9 mouse cellular contexts compared by ENCODE assay signal in genomic region chr7:13036806-13037205, GRCm38 (mm10). TPM values are rescaled to one million over a fixed set of nuclear protein-coding genes. Genes with fewer than 3 reads are reported as not detected.
DNase-seq lines count a peak whose midpoint lies in the region; ATAC-seq and TF ChIP-seq lines count a peak whose summit lies in the region.
"Had no signal": no experiment of that assay in that cellular context is flagged by ENCODE, and none has a peak within 500 bp of the region (broad histone marks: within the 10 kb centered on the region; RNA-seq: fewer than 3 reads in every experiment).

No protein-coding gene starts in this region.

- 28% methylated on average over 4 of the region's 4 CpGs for WGBS in heart, embryonic 11.5 days (ENCODE audit: insufficient replicate concordance)
- 46% methylated on average over 4 of the region's 4 CpGs for WGBS in forebrain, embryonic 16.5 days
- WGBS in liver, embryonic 16.5 days (ENCODE audit: insufficient replicate concordance), result 19% methylated on average over 4 of the region's 4 CpGs

- no peak for TF ChIP-seq POLR2A in ES-Bruce4 (IDR thresholded peaks at IDR 0.05; ENCODE audit: insufficient read depth, low read length)

- no peak for DNase-seq in heart, postnatal 25 days (ENCODE audit: low spot score)
- no peak for DNase-seq in right cerebral cortex, adult 18-20 months
- no peak for DNase-seq in frontal cortex, postnatal 25 days (ENCODE audit: low spot score in 2 of 2)
- DNase-seq: spleen, adult 18-20 months had no signal

- H3K9ac ChIP-seq in heart, embryonic 11.5 days (ENCODE audit: low read depth, low read length), result peak overlapping the region; percentile 97
- H3K9ac ChIP-seq in ES-Bruce4 (ENCODE audit: low read depth, poor library complexity, severe bottlenecking), result peak overlapping the region; percentile 78
- peak overlapping the region; percentile 98 for H3K9ac ChIP-seq in forebrain, embryonic 16.5 days (replicated peaks; ENCODE audit: low read depth, low read length)
- H3K9ac ChIP-seq in liver, embryonic 16.5 days (ENCODE audit: low read depth, low read length), result peak overlapping the region; percentile 97

- no peak for ATAC-seq in heart, embryonic 11.5 days (replicated peaks; ENCODE audit: insufficient number of reproducible peaks, low FRiP score, low TSS enrichment)
- no peak for ATAC-seq in forebrain, embryonic 16.5 days
- ATAC-seq in liver, embryonic 16.5 days (ENCODE audit: low read depth), result no peak
- ATAC-seq in megakaryocyte-erythroid progenitor cell, adult 5-6 weeks (replicated peaks; ENCODE audit: low FRiP score, low TSS enrichment, poor library complexity, severe bottlenecking), result no peak

- peaks cover 19% of the 10 kb centered on the region for H3K36me3 ChIP-seq in heart, embryonic 11.5 days (ENCODE audit: control insufficient read depth, insufficient read depth, low read length)
- peaks cover 21% of the 10 kb centered on the region for H3K36me3 ChIP-seq in ES-Bruce4 (ENCODE audit: control insufficient read depth, insufficient read depth, low read length, poor library complexity, severe bottlenecking)
- H3K36me3 ChIP-seq in forebrain, embryonic 16.5 days (ENCODE audit: control insufficient read depth, insufficient read depth), result peaks cover 17% of the 10 kb centered on the region
- H3K36me3 ChIP-seq in liver, embryonic 16.5 days (ENCODE audit: control insufficient read depth, insufficient read depth), result peaks cover 20% of the 10 kb centered on the region

- no peak overlapping the region; the same call in 1 of the 2 replicates for H3K27ac ChIP-seq in heart, embryonic 11.5 days (ENCODE audit: low read depth, low read length)
- peak overlapping the region; percentile 55 for H3K27ac ChIP-seq in ES-Bruce4 (ENCODE audit: insufficient read depth, low read length)
- H3K27ac ChIP-seq in forebrain, embryonic 16.5 days (ENCODE audit: low read length), result no peak overlapping the region
- H3K27ac ChIP-seq in liver, embryonic 16.5 days (ENCODE audit: low read length), result peak overlapping the region; percentile 98

- no peaks in the 10 kb centered on the region for H3K27me3 ChIP-seq in heart, embryonic 11.5 days (ENCODE audit: control insufficient read depth, insufficient read depth, low read length)
- H3K27me3 ChIP-seq in ES-Bruce4 (ENCODE audit: control insufficient read depth, insufficient read depth, low read length, poor library complexity, severe bottlenecking), result no peaks in the 10 kb centered on the region
- no peaks in the 10 kb centered on the region for H3K27me3 ChIP-seq in forebrain, embryonic 16.5 days (replicated peaks; ENCODE audit: control insufficient read depth, insufficient read depth, low read length)
- no peaks in the 10 kb centered on the region; the same call in 1 of the 2 replicates for H3K27me3 ChIP-seq in liver, embryonic 16.5 days (ENCODE audit: control insufficient read depth, insufficient read depth, low read depth, low read length)

- peaks cover 21% of the 10 kb centered on the region for H3K4me1 ChIP-seq in heart, embryonic 11.5 days (ENCODE audit: control insufficient read depth, insufficient read depth, low read length)
- H3K4me1 ChIP-seq in ES-Bruce4 (ENCODE audit: control insufficient read depth, insufficient read depth, low read length), result no peaks in the 10 kb centered on the region
- peaks cover 38% of the 10 kb centered on the region for H3K4me1 ChIP-seq in forebrain, embryonic 16.5 days (replicated peaks; ENCODE audit: control insufficient read depth, insufficient read depth, low read length)
- H3K4me1 ChIP-seq in liver, embryonic 16.5 days (ENCODE audit: control insufficient read depth, low read depth, low read length), result peaks cover 41% of the 10 kb centered on the region

- intact Hi-C loops in heart, postnatal 25 days (cut with DNase I), result loop anchor here (10.0 kb wide), 1 partner anchor 562 kb away; the partner anchor contains the start of gene Zfp606

- peak overlapping the region; percentile 81 for H3K4me3 ChIP-seq in heart, embryonic 11.5 days (ENCODE audit: low read depth, low read length)
- H3K4me3 ChIP-seq in ES-Bruce4 (ENCODE audit: low read depth, low read length), result peak overlapping the region; percentile 82
- H3K4me3 ChIP-seq in forebrain, embryonic 16.5 days (replicated peaks; ENCODE audit: low read length), result peak overlapping the region; percentile 77
- H3K4me3 ChIP-seq in liver, embryonic 16.5 days (ENCODE audit: low read depth, low read length), result peak overlapping the region; percentile 89

- no peaks in the 10 kb centered on the region for H3K9me3 ChIP-seq in heart, embryonic 11.5 days (replicated peaks; ENCODE audit: control insufficient read depth, low read length)
- no peaks in the 10 kb centered on the region for H3K9me3 ChIP-seq in ES-Bruce4 (replicated peaks; ENCODE audit: control insufficient read depth, insufficient read depth, low read length, poor library complexity, severe bottlenecking)
- H3K9me3 ChIP-seq in forebrain, embryonic 16.5 days (ENCODE audit: control insufficient read depth, low read length), result no peaks in the 10 kb centered on the region
- H3K9me3 ChIP-seq in liver, embryonic 16.5 days (replicated peaks; ENCODE audit: control insufficient read depth, low read length), result no peaks in the 10 kb centered on the region

- peak overlapping the region; percentile 69 for H3K4me2 ChIP-seq in heart, embryonic 11.5 days
- H3K4me2 ChIP-seq in forebrain, embryonic 16.5 days (ENCODE audit: low read length), result peak overlapping the region; percentile 94
- peak overlapping the region; percentile 94 for H3K4me2 ChIP-seq in liver, embryonic 16.5 days (ENCODE audit: low read depth, low read length)

- no peak for TF ChIP-seq EP300 in ES-Bruce4 (IDR thresholded peaks at IDR 0.05; ENCODE audit: insufficient read depth, low read depth, low read length)

- TF ChIP-seq CTCF in ES-Bruce4 (IDR thresholded peaks at IDR 0.05; ENCODE audit: low read depth, low read length), result no peak

RNA-seq across cellular contexts. Expression of gene Ube2m, which starts 1.3 kb away (rescaled TPM):
- polyA plus RNA-seq in heart, embryonic 11.5 days (2014; fragmentation: Nextera tagmentation; extraction: Ambion mirVana), result 172 and 174 TPM in 2 replicates
- total RNA-seq in heart, postnatal 25 days (2021), result 100 to 1,000 TPM; 190 to 199 TPM
- 195 and 239 TPM in 2 replicates for polyA plus RNA-seq in ES-Bruce4 (2011; ENCODE audit: insufficient read depth, insufficient read length, low read depth, missing spikeins)
- 66.8 and 67.7 TPM in 2 replicates for polyA plus RNA-seq in forebrain, embryonic 16.5 days (2015; fragmentation: Nextera tagmentation; extraction: Ambion mirVana)
- 10.6 and 14.3 TPM in 2 replicates for polyA plus RNA-seq in liver, embryonic 16.5 days (2015; fragmentation: Nextera tagmentation; extraction: Ambion mirVana)
- total RNA-seq in megakaryocyte-erythroid progenitor cell, adult 5-6 weeks (2014; fragmentation: Nextera tagmentation), result 222 and 267 TPM in 2 replicates
- 106 and 110 TPM in 2 replicates for total RNA-seq in megakaryocyte-erythroid progenitor cell, adult 5-6 weeks (2017)

RNA-seq across cellular contexts. Expression of gene Chmp2a, which starts 2.2 kb away (rescaled TPM):
- 148 and 149 TPM in 2 replicates for polyA plus RNA-seq in heart, embryonic 11.5 days (2014; fragmentation: Nextera tagmentation; extraction: Ambion mirVana)
- 100 to 1,000 TPM; 120 to 122 TPM for total RNA-seq in heart, postnatal 25 days (2021)
- 153 and 159 TPM in 2 replicates for polyA plus RNA-seq in ES-Bruce4 (2011; ENCODE audit: insufficient read depth, insufficient read length, low read depth, missing spikeins)
- 170 and 175 TPM in 2 replicates for polyA plus RNA-seq in forebrain, embryonic 16.5 days (2015; fragmentation: Nextera tagmentation; extraction: Ambion mirVana)
- 119 and 122 TPM in 2 replicates for polyA plus RNA-seq in liver, embryonic 16.5 days (2015; fragmentation: Nextera tagmentation; extraction: Ambion mirVana)
- total RNA-seq in megakaryocyte-erythroid progenitor cell, adult 5-6 weeks (2014; fragmentation: Nextera tagmentation), result 159 and 192 TPM in 2 replicates
- total RNA-seq in megakaryocyte-erythroid progenitor cell, adult 5-6 weeks (2017), result 142 and 150 TPM in 2 replicates

RNA-seq across cellular contexts. Expression of gene Mzf1, which starts 17.8 kb away (rescaled TPM):
- 1.5 and 1.7 TPM in 2 replicates for polyA plus RNA-seq in heart, embryonic 11.5 days (2014; fragmentation: Nextera tagmentation; extraction: Ambion mirVana)
- total RNA-seq in heart, postnatal 25 days (2021), result under 1 TPM; 0.39 to 0.48 TPM
- polyA plus RNA-seq in ES-Bruce4 (2011; ENCODE audit: insufficient read depth, insufficient read length, low read depth, missing spikeins), result 0.90 and 0.93 TPM in 2 replicates
- polyA plus RNA-seq in forebrain, embryonic 16.5 days (2015; fragmentation: Nextera tagmentation; extraction: Ambion mirVana), result 6.7 and 10.6 TPM in 2 replicates
- polyA plus RNA-seq in liver, embryonic 16.5 days (2015; fragmentation: Nextera tagmentation; extraction: Ambion mirVana), result 0.44 and 0.50 TPM in 2 replicates
- 0.62 and 3.9 TPM in 2 replicates for total RNA-seq in megakaryocyte-erythroid progenitor cell, adult 5-6 weeks (2014; fragmentation: Nextera tagmentation)
- total RNA-seq in megakaryocyte-erythroid progenitor cell, adult 5-6 weeks (2017), result 0.47 and 1.3 TPM in 2 replicates

RNA-seq across cellular contexts. Expression of gene Zbtb45, which starts 27.0 kb away (rescaled TPM):
- polyA plus RNA-seq in heart, embryonic 11.5 days (2014; fragmentation: Nextera tagmentation; extraction: Ambion mirVana), result 13.6 and 16.0 TPM in 2 replicates
- 10 to 100 TPM in 1 of 2 experiments, 1 to 10 TPM in 1; 7.3 to 10.9 TPM for total RNA-seq in heart, postnatal 25 days (2021)
- 14.0 and 22.7 TPM in 2 replicates for polyA plus RNA-seq in ES-Bruce4 (2011; ENCODE audit: insufficient read depth, insufficient read length, low read depth, missing spikeins)
- 43.0 and 44.1 TPM in 2 replicates for polyA plus RNA-seq in forebrain, embryonic 16.5 days (2015; fragmentation: Nextera tagmentation; extraction: Ambion mirVana)
- 10.0 and 11.4 TPM in 2 replicates for polyA plus RNA-seq in liver, embryonic 16.5 days (2015; fragmentation: Nextera tagmentation; extraction: Ambion mirVana)
- total RNA-seq in megakaryocyte-erythroid progenitor cell, adult 5-6 weeks (2014; fragmentation: Nextera tagmentation), result 14.0 and 30.8 TPM in 2 replicates
- total RNA-seq in megakaryocyte-erythroid progenitor cell, adult 5-6 weeks (2017), result 5.1 and 9.2 TPM in 2 replicates

RNA-seq across cellular contexts. Expression of gene Trim28, which starts 37.9 kb away (rescaled TPM):
- 252 and 256 TPM in 2 replicates for polyA plus RNA-seq in heart, embryonic 11.5 days (2014; fragmentation: Nextera tagmentation; extraction: Ambion mirVana)
- 10 to 100 TPM; 86.8 to 96.2 TPM for total RNA-seq in heart, postnatal 25 days (2021)
- polyA plus RNA-seq in ES-Bruce4 (2011; ENCODE audit: insufficient read depth, insufficient read length, low read depth, missing spikeins), result 1,087 and 1,151 TPM in 2 replicates
- polyA plus RNA-seq in forebrain, embryonic 16.5 days (2015; fragmentation: Nextera tagmentation; extraction: Ambion mirVana), result 230 and 237 TPM in 2 replicates
- 50.0 and 57.9 TPM in 2 replicates for polyA plus RNA-seq in liver, embryonic 16.5 days (2015; fragmentation: Nextera tagmentation; extraction: Ambion mirVana)
- 654 and 831 TPM in 2 replicates for total RNA-seq in megakaryocyte-erythroid progenitor cell, adult 5-6 weeks (2014; fragmentation: Nextera tagmentation)
- 556 and 566 TPM in 2 replicates for total RNA-seq in megakaryocyte-erythroid progenitor cell, adult 5-6 weeks (2017)

Comparison
In these comparisons a context has a peak if more than half of its experiments do, and no peak if none do; other contexts are left out.
1. H3K27ac ChIP-seq: peak in ES-Bruce4 (single experiment) and liver, embryonic 16.5 days (single experiment); none in heart, embryonic 11.5 days (single experiment) and forebrain, embryonic 16.5 days (single experiment).
2. Peak in every context shown above with its lines, with median percentiles within 50 percentile points of each other: H3K4me2 ChIP-seq, H3K4me3 ChIP-seq and H3K9ac ChIP-seq.